Mouse (Mus musculus) bone marrow macrophage, adult 2 months (primary cell): ENCODE measurements around the gene Abcg8. TPM values are rescaled to one million over a fixed set of nuclear protein-coding genes. Genes with fewer than 3 reads are reported as not detected.

ENCODE experiments used
- H3K27ac ChIP-seq: 2 replicates; pipeline ENCODE4 v1.5.1; 2012; ENCODE audit warnings: low read depth, low read length; ENCODE audit not compliant: insufficient read depth
- H3K4me1 ChIP-seq: 2 replicates; pipeline ENCODE4 v1.6.1; 2012; ENCODE audit warnings: low read length; ENCODE audit not compliant: control insufficient read depth, insufficient read depth
- H3K4me3 ChIP-seq: 2 replicates; pipeline ENCODE4 v1.5.1; 2012; ENCODE audit warnings: mild to moderate bottlenecking, low read length, moderate library complexity; ENCODE audit not compliant: insufficient read depth
- CTCF ChIP-seq: IDR thresholded peaks from 2 replicates; pipeline ENCODE4 v1.5.1; 2012; ENCODE audit warnings: low read depth, mild to moderate bottlenecking, low read length, moderate library complexity
- POLR2A ChIP-seq: IDR thresholded peaks from 2 replicates; pipeline ENCODE4 v1.6.1; 2012; ENCODE audit warnings: mild to moderate bottlenecking, low read depth, low read length, borderline replicate concordance
- polyA plus RNA-seq: library from polyadenylated mRNA; stranded (reverse); fragments of >200 nt; gene quantifications from 2 replicates; pipeline ENCODE4 v1.2.4, GENCODE M21; 2012; ENCODE audit not compliant: missing spikeins, insufficient read depth, insufficient read length

Gene Abcg8
- polyA plus RNA-seq, 1 experiment = not detected

DNA sequence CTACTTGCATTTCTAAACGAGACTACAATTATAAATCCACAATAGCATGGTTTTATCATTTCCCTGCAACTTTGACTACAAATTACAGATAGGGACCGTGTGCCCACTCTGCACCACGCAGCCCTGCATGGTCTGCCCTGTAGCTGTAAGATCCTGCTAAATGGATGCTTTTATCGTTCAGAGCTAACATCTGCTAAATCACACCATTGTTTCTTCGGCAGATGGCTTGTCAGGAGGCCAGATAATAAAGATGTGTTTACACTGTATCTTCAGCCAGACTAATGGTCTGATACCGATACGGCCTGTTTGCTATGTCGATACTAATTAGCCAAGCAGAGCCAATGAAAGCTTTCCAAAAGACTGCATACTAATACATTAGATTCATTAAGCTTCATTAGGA is 73.2 kb downstream of the Abcg8 start:
- Histone ChIP-seq H3K27ac (no peak overlapping the region), H3K4me3 (no peak overlapping the region), H3K4me1 (no peaks in the 10 kb centered on the region)
- TF ChIP-seq CTCF (no peak), POLR2A (no peak)

Other genes with a start within 250 kb of the Abcg8 start
- 4.8 and 6.6 TPM in 2 replicates for gene Thada, start 210.1 kb upstream of the Abcg8 start, polyA plus RNA-seq
- gene Plekhh2, start 164.4 kb upstream of the Abcg8 start, polyA plus RNA-seq = 0.49 and 0.63 TPM in 2 replicates
- gene Dync2li1, start 49.8 kb upstream of the Abcg8 start, polyA plus RNA-seq = 6.1 and 7.4 TPM in 2 replicates
- not detected in 2 replicates for gene Abcg5, start 6.7 kb downstream of the Abcg8 start, polyA plus RNA-seq
- gene Lrpprc, start 114.5 kb downstream of the Abcg8 start, polyA plus RNA-seq = 17.1 and 20.9 TPM in 2 replicates